ENCODE assay signal across 8 mouse cellular contexts in the genomic region with DNA sequence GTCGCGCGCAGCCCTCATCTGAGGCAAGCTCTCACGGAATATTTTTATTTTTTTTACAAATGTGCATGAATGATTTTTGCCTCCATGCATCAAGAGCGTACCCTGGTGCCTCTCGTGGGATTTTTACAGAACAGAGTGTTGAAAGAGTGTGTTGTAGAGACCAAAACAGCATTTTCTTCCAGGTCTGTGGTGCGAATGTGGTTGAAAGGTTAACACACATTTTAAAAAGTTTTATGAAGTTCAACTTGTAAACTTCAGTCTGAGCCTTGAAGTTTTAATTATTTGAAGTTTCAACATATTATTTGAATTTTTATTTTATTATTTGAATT. TPM values are rescaled to one million over a fixed set of nuclear protein-coding genes. Genes with fewer than 3 reads are reported as not detected.
DNase-seq lines count a peak whose midpoint lies in the region; ATAC-seq and TF ChIP-seq lines count a peak whose summit lies in the region.

No protein-coding gene starts in this region.

- no peak; the same call in 1 of the 2 replicates for ATAC-seq in embryonic facial prominence, embryonic 11.5 days (replicated peaks; ENCODE audit: insufficient number of reproducible peaks, low FRiP score, low TSS enrichment, low read depth)
- ATAC-seq in intestine, embryonic 15.5 days: peak; percentile 59; the same call in 1 of the 2 replicates
- no peak; the same call in 1 of the 2 replicates for ATAC-seq in neural tube, embryonic 12.5 days (ENCODE audit: low FRiP score, low read depth)

- no peaks in the 10 kb centered on the region for H3K9me3 ChIP-seq in embryonic facial prominence, embryonic 11.5 days (replicated peaks; ENCODE audit: control insufficient read depth, low read length)
- no peaks in the 10 kb centered on the region for H3K9me3 ChIP-seq in intestine, embryonic 15.5 days
- no peaks in the 10 kb centered on the region for H3K9me3 ChIP-seq in neural tube, embryonic 12.5 days

- peak overlapping the region; percentile 85 for H3K27ac ChIP-seq in layer of hippocampus, adult 2 months
- H3K27ac ChIP-seq in embryonic facial prominence, embryonic 11.5 days (replicated peaks; ENCODE audit: low read depth, low read length): no peak overlapping the region
- H3K27ac ChIP-seq in intestine, embryonic 15.5 days: peak overlapping the region; percentile 37; the same call in 1 of the 2 replicates
- no peak overlapping the region for H3K27ac ChIP-seq in neural tube, embryonic 12.5 days

- H3K4me1 ChIP-seq in embryonic facial prominence, embryonic 11.5 days (ENCODE audit: control insufficient read depth, insufficient read depth, low read length): no peaks in the 10 kb centered on the region; the same call in 1 of the 2 replicates
- peaks cover 3% of the 10 kb centered on the region; the same call in 1 of the 2 replicates for H3K4me1 ChIP-seq in intestine, embryonic 15.5 days (replicated peaks)
- peaks cover 11% of the 10 kb centered on the region for H3K4me1 ChIP-seq in neural tube, embryonic 12.5 days

- peak overlapping the region; percentile 95 for H3K4me3 ChIP-seq in layer of hippocampus, adult 2 months
- peak overlapping the region; percentile 93 for H3K4me3 ChIP-seq in embryonic facial prominence, embryonic 11.5 days (ENCODE audit: low read depth, low read length)
- peak overlapping the region; percentile 92 for H3K4me3 ChIP-seq in intestine, embryonic 15.5 days (replicated peaks)
- peak overlapping the region; percentile 60 for H3K4me3 ChIP-seq in neural tube, embryonic 12.5 days

- whole genome bisulfite sequencing in embryonic facial prominence, embryonic 11.5 days: 0% methylated on average over 7 of the region's 7 CpGs
- WGBS in intestine, embryonic 15.5 days: 0% methylated on average over 7 of the region's 7 CpGs
- under 1% methylated on average over 7 of the region's 7 CpGs for WGBS in neural tube, embryonic 12.5 days

- H3K36me3 ChIP-seq in embryonic facial prominence, embryonic 11.5 days (replicated peaks; ENCODE audit: control insufficient read depth, insufficient read depth, low read depth, low read length): no peaks in the 10 kb centered on the region; the same call in 1 of the 2 replicates
- peaks cover 7% of the 10 kb centered on the region; the same call in 1 of the 2 replicates for H3K36me3 ChIP-seq in intestine, embryonic 15.5 days
- peaks cover 27% of the 10 kb centered on the region for H3K36me3 ChIP-seq in neural tube, embryonic 12.5 days

- H3K9ac ChIP-seq in embryonic facial prominence, embryonic 11.5 days (replicated peaks; ENCODE audit: low read length): no peak overlapping the region
- H3K9ac ChIP-seq in intestine, embryonic 15.5 days: peak overlapping the region; percentile 24; the same call in 1 of the 2 replicates
- peak overlapping the region; percentile 59 for H3K9ac ChIP-seq in neural tube, embryonic 12.5 days

- no peak for TF ChIP-seq CTCF in layer of hippocampus, adult 2 months (conservative IDR thresholded peaks at IDR 0.05)

- peak overlapping the region; percentile 2; the same call in 1 of the 2 replicates for H3K4me2 ChIP-seq in embryonic facial prominence, embryonic 11.5 days (ENCODE audit: low read depth, low read length)
- peak overlapping the region; percentile 74 for H3K4me2 ChIP-seq in intestine, embryonic 15.5 days (replicated peaks)
- peak overlapping the region; percentile 94 for H3K4me2 ChIP-seq in neural tube, embryonic 12.5 days (replicated peaks)

- H3K27me3 ChIP-seq in embryonic facial prominence, embryonic 11.5 days (ENCODE audit: control insufficient read depth, insufficient read depth, low read length): no peaks in the 10 kb centered on the region
- no peaks in the 10 kb centered on the region for H3K27me3 ChIP-seq in intestine, embryonic 15.5 days (replicated peaks)
- no peaks in the 10 kb centered on the region for H3K27me3 ChIP-seq in neural tube, embryonic 12.5 days (replicated peaks)

- no peak for DNase-seq in layer of hippocampus, adult 2 months (ENCODE audit: low spot score in 2 of 2)
- no peak for DNase-seq in layer of hippocampus, postnatal 14 days (ENCODE audit: low spot score in 2 of 2)
- no peak for DNase-seq in embryonic facial prominence, embryonic 11.5 days (ENCODE audit: low spot score)
- DNase-seq in adrenal gland, postnatal 25 days: no peak
- DNase-seq in spleen, adult 18-20 months: no peak
- DNase-seq in cerebellum, adult 9-11 months: no peak

RNA-seq across cellular contexts. Expression of a gene that starts 0.3 kb away (rescaled TPM):
- 1 to 10 TPM; 7.8 to 9.7 TPM for total RNA-seq in layer of hippocampus, adult 2 months (2021)
- 1 to 10 TPM; 7.0 TPM for total RNA-seq in layer of hippocampus, postnatal 14 days (2021)
- 15.0 and 16.2 TPM in 2 replicates for polyA plus RNA-seq in embryonic facial prominence, embryonic 11.5 days (2014; fragmentation: Nextera tagmentation; extraction: Ambion mirVana)
- 11.2 TPM in 2 replicates for polyA plus RNA-seq in intestine, embryonic 15.5 days (2015; fragmentation: Nextera tagmentation; extraction: Ambion mirVana)
- 11.4 TPM in 2 replicates for polyA plus RNA-seq in neural tube, embryonic 12.5 days (2016; fragmentation: Nextera tagmentation; extraction: Ambion mirVana)
- total RNA-seq in adrenal gland, postnatal 25 days (2021): 6.4 and 6.9 TPM in 2 replicates

RNA-seq across cellular contexts. Expression of a gene that starts 41.7 kb away (rescaled TPM):
- not detected for total RNA-seq in layer of hippocampus, adult 2 months (2021)
- not detected for total RNA-seq in layer of hippocampus, postnatal 14 days (2021)
- 0.24 and 0.35 TPM in 2 replicates for polyA plus RNA-seq in embryonic facial prominence, embryonic 11.5 days (2014; fragmentation: Nextera tagmentation; extraction: Ambion mirVana)
- polyA plus RNA-seq in intestine, embryonic 15.5 days (2015; fragmentation: Nextera tagmentation; extraction: Ambion mirVana): 0.08 and 0.11 TPM in 2 replicates
- not detected in 2 replicates for polyA plus RNA-seq in neural tube, embryonic 12.5 days (2016; fragmentation: Nextera tagmentation; extraction: Ambion mirVana)
- total RNA-seq in adrenal gland, postnatal 25 days (2021): not detected in 2 replicates

RNA-seq across cellular contexts. Expression of a gene that starts 55.0 kb away (rescaled TPM):
- 10 to 100 TPM; 28.7 to 33.6 TPM for total RNA-seq in layer of hippocampus, adult 2 months (2021)
- total RNA-seq in layer of hippocampus, postnatal 14 days (2021): 10 to 100 TPM; 34.9 to 39.8 TPM
- 72.4 and 76.2 TPM in 2 replicates for polyA plus RNA-seq in embryonic facial prominence, embryonic 11.5 days (2014; fragmentation: Nextera tagmentation; extraction: Ambion mirVana)
- 34.5 and 40.5 TPM in 2 replicates for polyA plus RNA-seq in intestine, embryonic 15.5 days (2015; fragmentation: Nextera tagmentation; extraction: Ambion mirVana)
- 51.9 and 57.7 TPM in 2 replicates for polyA plus RNA-seq in neural tube, embryonic 12.5 days (2016; fragmentation: Nextera tagmentation; extraction: Ambion mirVana)
- total RNA-seq in adrenal gland, postnatal 25 days (2021): 19.7 and 30.1 TPM in 2 replicates

Comparison
In these comparisons a context has a peak if more than half of its experiments do, and no peak if none do; other contexts are left out.
1. H3K27ac ChIP-seq: peak in layer of hippocampus, adult 2 months (single experiment) and intestine, embryonic 15.5 days (single experiment); none in embryonic facial prominence, embryonic 11.5 days (single experiment) and neural tube, embryonic 12.5 days (single experiment).
2. H3K4me2 ChIP-seq: peak in every context shown above with its lines; median percentile 94 in neural tube, embryonic 12.5 days; 74 in intestine, embryonic 15.5 days; 2 in embryonic facial prominence, embryonic 11.5 days.
3. Peak in every context shown above with its lines, with median percentiles within 50 percentile points of each other: H3K4me3 ChIP-seq.